In genomic region chr17:61426846-61427245, GRCm38 (mm10) we compare ENCODE assay signal across 27 mouse cellular contexts.
DNase-seq lines count a peak whose midpoint lies in the region; ATAC-seq lines count a peak whose summit lies in the region.
"Had no signal": no experiment of that assay in that cellular context is flagged by ENCODE, and none has a peak within 500 bp of the region (broad histone marks: within the 10 kb centered on the region; RNA-seq: fewer than 3 reads in every experiment).

No protein-coding gene starts in this region.

- H3K4me1 ChIP-seq in embryonic facial prominence, embryonic 11.5 days (ENCODE audit: control insufficient read depth, insufficient read depth, low read length), result no peaks in the 10 kb centered on the region
- no peaks in the 10 kb centered on the region for H3K4me1 ChIP-seq in embryonic facial prominence, embryonic 10.5 days
- H3K4me1 ChIP-seq in limb, embryonic 11.5 days (ENCODE audit: control insufficient read depth, insufficient read depth, low read length), result no peaks in the 10 kb centered on the region
- no peaks in the 10 kb centered on the region for H3K4me1 ChIP-seq in midbrain, embryonic 13.5 days (replicated peaks)
- H3K4me1 ChIP-seq: embryonic facial prominence, embryonic 15.5 days; hindbrain, embryonic 15.5 days; intestine, embryonic 15.5 days; limb, embryonic 15.5 days; liver, embryonic 15.5 days; lung, embryonic 15.5 days; megakaryocyte, embryonic 14.5 days; midbrain, embryonic 15.5 days; neural tube, embryonic 12.5 days had no signal

- 72% methylated on average over 8 of the region's 8 CpGs for WGBS in embryonic facial prominence, embryonic 11.5 days
- 84% methylated on average over 8 of the region's 8 CpGs for WGBS in embryonic facial prominence, embryonic 10.5 days
- 65% methylated on average over 8 of the region's 8 CpGs for WGBS in limb, embryonic 11.5 days
- 91% methylated on average over 8 of the region's 8 CpGs for WGBS in midbrain, embryonic 13.5 days

- DNase-seq in embryonic facial prominence, embryonic 11.5 days (ENCODE audit: low spot score), result peak; percentile 11
- no peak for DNase-seq in embryonic facial prominence, embryonic 10.5 days (ENCODE audit: low spot score)
- peak; percentile 6 to 8 for DNase-seq in kidney, postnatal 4 days
- DNase-seq in kidney, postnatal 25 days, result no peak
- peak; percentile 26 for DNase-seq in limb, embryonic 11.5 days (ENCODE audit: low spot score)
- no peak for DNase-seq in layer of hippocampus, postnatal 36 days
- DNase-seq: B cell, adult 2 months; cerebellum, adult 9-10 months; gastrocnemius, postnatal 14 days; heart, adult 11 months; lung, postnatal 36 days; retina, postnatal 1 day; right cerebral cortex, postnatal 25 days; spleen, adult 18-20 months had no signal

- ATAC-seq in embryonic facial prominence, embryonic 11.5 days (replicated peaks; ENCODE audit: insufficient number of reproducible peaks, low FRiP score, low TSS enrichment, low read depth), result no peak
- no peak for ATAC-seq in limb, embryonic 11.5 days (ENCODE audit: insufficient number of reproducible peaks, low FRiP score, low TSS enrichment, low read depth)
- ATAC-seq in midbrain, embryonic 13.5 days, result no peak
- ATAC-seq: forebrain, embryonic 14.5 days; intestine, embryonic 15.5 days; midbrain, embryonic 15.5 days had no signal

- no peak overlapping the region for H3K9ac ChIP-seq in embryonic facial prominence, embryonic 11.5 days (replicated peaks; ENCODE audit: low read length)
- H3K9ac ChIP-seq in limb, embryonic 11.5 days (ENCODE audit: low read length), result no peak overlapping the region
- H3K9ac ChIP-seq in midbrain, embryonic 13.5 days (replicated peaks), result no peak overlapping the region
- H3K9ac ChIP-seq: embryonic facial prominence, embryonic 15.5 days; hindbrain, embryonic 15.5 days; intestine, embryonic 15.5 days; limb, embryonic 15.5 days; liver, embryonic 15.5 days; lung, embryonic 15.5 days; midbrain, embryonic 15.5 days; neural tube, embryonic 12.5 days had no signal

- no peak overlapping the region for H3K27ac ChIP-seq in embryonic facial prominence, embryonic 11.5 days (replicated peaks; ENCODE audit: low read depth, low read length)
- no peak overlapping the region for H3K27ac ChIP-seq in embryonic facial prominence, embryonic 10.5 days (replicated peaks)
- H3K27ac ChIP-seq in limb, embryonic 11.5 days (replicated peaks; ENCODE audit: low read depth, low read length), result no peak overlapping the region
- no peak overlapping the region for H3K27ac ChIP-seq in midbrain, embryonic 13.5 days
- H3K27ac ChIP-seq: embryonic facial prominence, embryonic 15.5 days; hindbrain, embryonic 15.5 days; intestine, embryonic 15.5 days; limb, embryonic 15.5 days; liver, embryonic 15.5 days; lung, embryonic 15.5 days; midbrain, embryonic 15.5 days; neural tube, embryonic 12.5 days had no signal

- no peaks in the 10 kb centered on the region for H3K36me3 ChIP-seq in embryonic facial prominence, embryonic 11.5 days (replicated peaks; ENCODE audit: control insufficient read depth, insufficient read depth, low read depth, low read length)
- no peaks in the 10 kb centered on the region for H3K36me3 ChIP-seq in embryonic facial prominence, embryonic 10.5 days (replicated peaks)
- H3K36me3 ChIP-seq in limb, embryonic 11.5 days (ENCODE audit: control insufficient read depth, insufficient read depth, low read length), result no peaks in the 10 kb centered on the region
- no peaks in the 10 kb centered on the region for H3K36me3 ChIP-seq in midbrain, embryonic 13.5 days
- H3K36me3 ChIP-seq: embryonic facial prominence, embryonic 15.5 days; hindbrain, embryonic 15.5 days; intestine, embryonic 15.5 days; limb, embryonic 15.5 days; liver, embryonic 15.5 days; lung, embryonic 15.5 days; midbrain, embryonic 15.5 days; neural tube, embryonic 12.5 days had no signal

- no peaks in the 10 kb centered on the region for H3K9me3 ChIP-seq in embryonic facial prominence, embryonic 11.5 days (replicated peaks; ENCODE audit: control insufficient read depth, low read length)
- no peaks in the 10 kb centered on the region for H3K9me3 ChIP-seq in embryonic facial prominence, embryonic 10.5 days
- H3K9me3 ChIP-seq in limb, embryonic 11.5 days (ENCODE audit: control insufficient read depth, low read length), result no peaks in the 10 kb centered on the region
- no peaks in the 10 kb centered on the region for H3K9me3 ChIP-seq in midbrain, embryonic 13.5 days
- H3K9me3 ChIP-seq: embryonic facial prominence, embryonic 15.5 days; hindbrain, embryonic 15.5 days; intestine, embryonic 15.5 days; limb, embryonic 15.5 days; liver, embryonic 15.5 days; lung, embryonic 15.5 days; midbrain, embryonic 15.5 days; neural tube, embryonic 12.5 days had no signal

- no peaks in the 10 kb centered on the region for H3K27me3 ChIP-seq in embryonic facial prominence, embryonic 11.5 days (ENCODE audit: control insufficient read depth, insufficient read depth, low read length)
- H3K27me3 ChIP-seq in embryonic facial prominence, embryonic 10.5 days (replicated peaks; ENCODE audit: low read depth, poor library complexity, severe bottlenecking), result no peaks in the 10 kb centered on the region
- no peaks in the 10 kb centered on the region for H3K27me3 ChIP-seq in limb, embryonic 11.5 days (ENCODE audit: control insufficient read depth, insufficient read depth, low read length)
- no peaks in the 10 kb centered on the region for H3K27me3 ChIP-seq in midbrain, embryonic 13.5 days
- H3K27me3 ChIP-seq: CH12.LX; embryonic facial prominence, embryonic 15.5 days; hindbrain, embryonic 15.5 days; intestine, embryonic 15.5 days; limb, embryonic 15.5 days; liver, embryonic 15.5 days; lung, embryonic 15.5 days; megakaryocyte, embryonic 14.5 days; midbrain, embryonic 15.5 days; neural tube, embryonic 12.5 days had no signal

- H3K4me3 ChIP-seq in embryonic facial prominence, embryonic 11.5 days (ENCODE audit: low read depth, low read length), result no peak overlapping the region
- H3K4me3 ChIP-seq in embryonic facial prominence, embryonic 10.5 days, result no peak overlapping the region
- H3K4me3 ChIP-seq in limb, embryonic 11.5 days (ENCODE audit: low read depth, low read length), result no peak overlapping the region
- no peak overlapping the region for H3K4me3 ChIP-seq in midbrain, embryonic 13.5 days (replicated peaks)
- H3K4me3 ChIP-seq: embryonic facial prominence, embryonic 15.5 days; hindbrain, embryonic 15.5 days; intestine, embryonic 15.5 days; limb, embryonic 15.5 days; liver, embryonic 15.5 days; lung, embryonic 15.5 days; megakaryocyte, embryonic 14.5 days; midbrain, embryonic 15.5 days; neural tube, embryonic 12.5 days had no signal

- no peak overlapping the region for H3K4me2 ChIP-seq in embryonic facial prominence, embryonic 11.5 days (ENCODE audit: low read depth, low read length)
- no peak overlapping the region for H3K4me2 ChIP-seq in limb, embryonic 11.5 days (ENCODE audit: low read depth, severe bottlenecking)
- H3K4me2 ChIP-seq in midbrain, embryonic 13.5 days (replicated peaks), result no peak overlapping the region
- H3K4me2 ChIP-seq: embryonic facial prominence, embryonic 15.5 days; heart, embryonic 11.5 days; hindbrain, embryonic 15.5 days; intestine, embryonic 15.5 days; limb, embryonic 15.5 days; liver, embryonic 15.5 days; lung, embryonic 15.5 days; midbrain, embryonic 15.5 days; neural tube, embryonic 12.5 days had no signal

Comparison
In these comparisons a context has a peak if more than half of its experiments do, and no peak if none do; other contexts are left out.
1. DNase-seq: peak in embryonic facial prominence, embryonic 11.5 days (single experiment), kidney, postnatal 4 days (2 of 2) and limb, embryonic 11.5 days (single experiment); none in embryonic facial prominence, embryonic 10.5 days (single experiment), kidney, postnatal 25 days (0 of 2) and layer of hippocampus, postnatal 36 days (0 of 2).